Mouse (Mus musculus) limb, embryonic 11.5 days (tissue): ENCODE results near the gene Otos. TPM values are rescaled to one million over a fixed set of nuclear protein-coding genes. Genes with fewer than 3 reads are reported as not detected.
A peak's percentile ranks its signal among the peaks of the same experiment; 100 is the strongest.

ENCODE experiments used
- ATAC-seq: fragments of 200-750 bp; cut with Nextera tagmentation; 2 replicates; pipeline ENCODE4 v1.8.0; 2017; ENCODE audit warnings: low read depth; ENCODE audit not compliant: insufficient number of reproducible peaks, low FRiP score, low TSS enrichment
- DNase-seq: peaks from one replicate; pipeline ENCODE4 v3.0.0-alpha.2; 2015; ENCODE audit warnings: low spot score
- H3K27ac ChIP-seq: fragments of 300-500 bp; sonication (generic); replicated peaks from 2 replicates; pipeline ENCODE4 v1.5.1; 2014; ENCODE audit warnings: low read depth, mild to moderate bottlenecking, low read length
- H3K27me3 ChIP-seq: fragments of 300-500 bp; sonication (generic); 2 replicates; pipeline ENCODE4 v1.6.1; 2014; ENCODE audit warnings: mild to moderate bottlenecking, low read length, mixed read lengths; ENCODE audit not compliant: control insufficient read depth, insufficient read depth
- H3K36me3 ChIP-seq: fragments of 300-500 bp; sonication (generic); 2 replicates; pipeline ENCODE4 v1.6.1; 2014; ENCODE audit warnings: mild to moderate bottlenecking, low read length, moderate library complexity, mixed read lengths; ENCODE audit not compliant: control insufficient read depth, insufficient read depth
- H3K4me1 ChIP-seq: fragments of 300-500 bp; sonication (generic); 2 replicates; pipeline ENCODE4 v1.6.1; 2014; ENCODE audit warnings: low read length, mixed read lengths; ENCODE audit not compliant: control insufficient read depth, insufficient read depth
- H3K4me2 ChIP-seq: fragments of 300-500 bp; sonication (generic); 2 replicates; pipeline ENCODE4 v1.6.1; 2014; ENCODE audit warnings: low read depth, mild to moderate bottlenecking, moderate library complexity; ENCODE audit not compliant: severe bottlenecking
- H3K4me3 ChIP-seq: fragments of 300-500 bp; sonication (generic); 2 replicates; pipeline ENCODE4 v1.5.1; 2014; ENCODE audit warnings: low read depth, low read length
- H3K9ac ChIP-seq: fragments of 300-500 bp; sonication (generic); 2 replicates; pipeline ENCODE4 v1.6.1; 2014; ENCODE audit warnings: mild to moderate bottlenecking, low read length
- H3K9me3 ChIP-seq: fragments of 300-500 bp; sonication (generic); 2 replicates; pipeline ENCODE4 v1.6.1; 2016; ENCODE audit warnings: low read length; ENCODE audit not compliant: control insufficient read depth
- WGBS: fragments of 180-500 bp; shearing (Covaris S2); extraction: QIAGEN DNeasy Blood & Tissue Kit; methylation state at CpG from one replicate; pipeline ENCODE4 v1.1.7; 2014; 5-methylcytosine and 5-hydroxymethylcytosine counted together
- polyA plus RNA-seq: library from polyadenylated mRNA; unstranded; fragments of >200 nt; fragmentation: Nextera tagmentation; extraction: Ambion mirVana; gene quantifications from 2 replicates; pipeline ENCODE4 v1.2.1, GENCODE M21; 2014

Otos gene
- polyA plus RNA-seq, 1 experiment from 2014 or later = not detected

- Histone ChIP-seq H3K4me3 (no peak overlapping the region), H3K9me3 (no peaks in the 10 kb centered on the region), H3K4me1 (no peaks in the 10 kb centered on the region), H3K36me3 (peaks cover 11% of the 10 kb centered on the region), H3K9ac (no peak overlapping the region), H3K27ac (peak overlapping the region; percentile 37; the same call in 1 of the 2 replicates), H3K27me3 (no peaks in the 10 kb centered on the region), H3K4me2 (no peak overlapping the region)
- WGBS = 93% methylated on average over 4 of the region's 4 CpGs
- ATAC-seq = no peak
- no peak for DNase-seq
Measured at GRCm38 (mm10) chr1:92634976-92635599, 13.6 kb downstream of the Otos start.

GRCm38 (mm10) chr1:92634569-92634968 is 14.1 kb downstream of the Otos start:
- WGBS = 53% methylated on average over 1 of the region's 1 CpGs
- DNase-seq (no peak), ATAC-seq (no peak)
- no peak overlapping the region for H3K4me3 ChIP-seq
- H3K36me3 ChIP-seq = peaks cover 9% of the 10 kb centered on the region; the same call in 1 of the 2 replicates
- no peaks in the 10 kb centered on the region for H3K9me3 ChIP-seq
- H3K27me3 ChIP-seq = no peaks in the 10 kb centered on the region
- H3K4me1 ChIP-seq = no peaks in the 10 kb centered on the region
- no peak overlapping the region for H3K4me2 ChIP-seq
- no peak overlapping the region for H3K9ac ChIP-seq
- no peak overlapping the region; the same call in 1 of the 2 replicates for H3K27ac ChIP-seq

GRCm38 (mm10) chr1:92633726-92634125 is 14.9 kb downstream of the Otos start:
- Histone ChIP-seq H3K36me3 (peaks cover 9% of the 10 kb centered on the region; the same call in 1 of the 2 replicates), H3K4me3 (no peak overlapping the region), H3K27me3 (no peaks in the 10 kb centered on the region), H3K4me1 (no peaks in the 10 kb centered on the region), H3K27ac (no peak overlapping the region), H3K9ac (no peak overlapping the region), H3K4me2 (no peak overlapping the region), H3K9me3 (no peaks in the 10 kb centered on the region)
- ATAC-seq = no peak
- 83% methylated on average over 8 of the region's 8 CpGs for WGBS
- no peak for DNase-seq

GRCm38 (mm10) chr1:92632948-92633347 is 15.7 kb downstream of the Otos start:
- Histone ChIP-seq H3K9ac (no peak overlapping the region), H3K36me3 (peaks cover 5% of the 10 kb centered on the region; the same call in 1 of the 2 replicates), H3K4me1 (no peaks in the 10 kb centered on the region), H3K4me3 (no peak overlapping the region), H3K27ac (no peak overlapping the region), H3K4me2 (no peak overlapping the region), H3K27me3 (no peaks in the 10 kb centered on the region), H3K9me3 (no peaks in the 10 kb centered on the region)
- WGBS = 71% methylated on average over 6 of the region's 6 CpGs
- ATAC-seq = no peak
- no peak for DNase-seq

- no peaks in the 10 kb centered on the region for H3K4me1 ChIP-seq
- WGBS = 75% methylated on average over 5 of the region's 5 CpGs
- H3K4me3 ChIP-seq = no peak overlapping the region
- DNase-seq (no peak), ATAC-seq (no peak)
- H3K9ac ChIP-seq = no peak overlapping the region
- H3K27me3 ChIP-seq = no peaks in the 10 kb centered on the region
- no peaks in the 10 kb centered on the region for H3K9me3 ChIP-seq
- peaks cover 5% of the 10 kb centered on the region; the same call in 1 of the 2 replicates for H3K36me3 ChIP-seq
- no peak overlapping the region for H3K27ac ChIP-seq
- no peak overlapping the region for H3K4me2 ChIP-seq
Measured at GRCm38 (mm10) chr1:92632196-92632595, 16.4 kb downstream of the Otos start.

GRCm38 (mm10) chr1:92628227-92628626 is 20.4 kb downstream of the Otos start:
- 78% methylated on average over 4 of the region's 4 CpGs for WGBS
- Histone ChIP-seq H3K4me1 (no peaks in the 10 kb centered on the region), H3K27me3 (no peaks in the 10 kb centered on the region), H3K4me3 (no peak overlapping the region), H3K27ac (no peak overlapping the region), H3K36me3 (no peaks in the 10 kb centered on the region), H3K9ac (no peak overlapping the region), H3K4me2 (no peak overlapping the region), H3K9me3 (no peaks in the 10 kb centered on the region)
- ATAC-seq (no peak), DNase-seq (no peak)

- ATAC-seq (no peak), DNase-seq (no peak)
- H3K36me3 ChIP-seq = no peaks in the 10 kb centered on the region
- H3K4me3 ChIP-seq = no peak overlapping the region
- no peaks in the 10 kb centered on the region for H3K4me1 ChIP-seq
- no peak overlapping the region for H3K27ac ChIP-seq
- WGBS = 71% methylated on average over 4 of the region's 4 CpGs
- H3K27me3 ChIP-seq = no peaks in the 10 kb centered on the region
- no peaks in the 10 kb centered on the region for H3K9me3 ChIP-seq
- no peak overlapping the region for H3K9ac ChIP-seq
- no peak overlapping the region for H3K4me2 ChIP-seq
Measured at GRCm38 (mm10) chr1:92618360-92618759, 30.3 kb downstream of the Otos start.

- Histone ChIP-seq H3K27ac (no peak within 1 kb of the TSS), H3K9ac (no peak within 1 kb of the TSS), H3K9me3 (no peaks in the 10 kb centered on the region), H3K36me3 (no peaks in the 10 kb centered on the region), H3K4me3 (no peak within 1 kb of the TSS), H3K27me3 (no peaks in the 10 kb centered on the region), H3K4me2 (no peak within 1 kb of the TSS), H3K4me1 (no peaks in the 10 kb centered on the region)
- WGBS = 63% methylated on average over 2 of the region's 2 CpGs
- DNase-seq (no peak), ATAC-seq (no peak)
Measured at GRCm38 (mm10) chr1:92617488-92617887, 31.2 kb downstream of the Otos start, which contains the start of gene Olfr12. Gene Olfr12, plus strand, starts transcription at chr1:92617788.

GRCm38 (mm10) chr1:92616046-92616445 is 32.6 kb downstream of the Otos start:
- Histone ChIP-seq H3K4me2 (no peak overlapping the region), H3K4me1 (no peaks in the 10 kb centered on the region), H3K9ac (no peak overlapping the region), H3K4me3 (no peak overlapping the region), H3K36me3 (no peaks in the 10 kb centered on the region), H3K9me3 (no peaks in the 10 kb centered on the region), H3K27ac (no peak overlapping the region), H3K27me3 (no peaks in the 10 kb centered on the region)
- ATAC-seq (no peak), DNase-seq (no peak)
- WGBS = 82% methylated on average over 1 of the region's 1 CpGs
